Mouse (Mus musculus) heart, postnatal 10 days (tissue): ENCODE results near the gene Cdyl. TPM values are rescaled to one million over a fixed set of nuclear protein-coding genes. Genes with fewer than 3 reads are reported as not detected.

Experiments
- DNase-seq, 2 experiments: peaks; one replicate each; pipeline ENCODE4 v3.0.0; 2021
- intact Hi-C: fragments of 180-260 bp; cut with DNase I; formaldehyde crosslinking; loops from one replicate; pipeline ENCODE4 v1.15.1; 2025
- total RNA-seq, 2 experiments: library from RNA; stranded (reverse); gene quantifications; 2 replicates each; pipeline ENCODE4 v1.2.3; 2021

Cdyl gene
- 10 to 100 TPM; 15.3 to 15.7 TPM for total RNA-seq

DNA sequence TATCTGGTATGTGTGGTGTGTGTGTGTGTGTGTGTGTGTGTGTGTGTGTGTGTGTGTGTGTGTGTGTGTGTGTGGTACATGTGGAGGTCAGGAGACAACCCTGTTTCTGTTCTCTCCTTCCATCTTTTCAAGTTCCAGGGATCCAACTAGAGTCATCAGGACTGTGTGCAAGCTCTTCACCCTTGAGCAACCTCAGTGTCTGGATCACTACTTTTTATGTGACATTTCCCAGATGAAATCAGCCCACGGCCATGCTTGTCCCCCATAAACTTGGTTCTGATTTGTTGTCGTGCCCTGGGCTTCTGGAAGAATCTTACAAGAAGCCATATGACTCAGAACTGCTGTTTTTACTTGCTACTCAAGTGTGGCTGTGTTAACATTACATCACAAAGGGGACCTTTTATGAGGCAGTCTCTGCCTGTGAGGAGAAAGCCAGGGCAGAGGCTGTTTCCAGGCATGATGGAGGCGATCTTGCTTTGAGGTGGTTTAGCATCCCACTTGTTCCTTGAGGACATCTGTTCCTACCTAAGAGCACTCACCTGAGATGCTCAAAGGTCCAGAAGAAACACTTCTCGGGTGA lies at the start of gene Cdyl:
TSS of gene Cdyl (plus strand) at position 428 of the 580 bp plus-strand sequence.
- intact Hi-C loops: no loop called here
- DNase-seq: no peak

DNA sequence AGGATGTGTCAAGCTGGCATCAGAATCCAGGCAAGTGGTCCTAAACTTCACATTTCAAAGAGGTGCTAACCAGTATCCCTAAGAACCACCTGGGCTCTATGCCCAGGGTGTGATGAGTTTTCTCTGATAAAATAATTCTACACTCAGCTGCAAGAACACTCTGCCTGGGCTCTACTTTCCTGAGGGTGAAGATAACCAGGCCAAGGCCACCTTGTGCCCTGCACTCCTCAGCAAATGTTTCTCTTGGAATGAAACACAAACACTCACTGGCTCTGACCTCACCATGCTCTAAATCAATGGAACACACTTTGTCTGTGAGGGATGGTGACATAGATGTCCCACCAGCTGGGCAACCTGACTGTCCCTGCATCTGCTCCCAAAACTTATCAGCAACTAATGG lies 48.9 kb upstream of the Cdyl start:
- intact Hi-C loops: no loop called here
- DNase-seq: no peak

DNA sequence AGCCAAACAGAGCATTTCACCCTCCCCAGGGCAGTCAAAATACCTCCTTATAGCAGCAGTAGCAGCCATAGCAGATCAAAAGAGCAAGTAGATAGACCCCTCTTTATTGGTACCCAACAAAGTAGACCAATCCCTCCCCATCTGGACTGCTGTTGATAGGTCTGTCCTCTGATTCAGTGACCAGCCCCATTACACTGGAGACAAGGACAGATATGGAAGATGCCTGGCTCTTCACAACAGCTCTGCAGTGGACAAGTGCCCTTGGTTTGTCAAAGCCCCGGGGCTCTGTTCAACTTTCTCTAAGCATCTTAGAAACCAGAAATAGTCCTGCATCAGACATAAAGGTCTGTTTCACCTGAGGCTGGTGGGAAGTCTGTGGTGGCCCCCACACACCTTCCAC lies 47.1 kb upstream of the Cdyl start:
- intact Hi-C loops: no loop called here
- no peak for DNase-seq

DNA sequence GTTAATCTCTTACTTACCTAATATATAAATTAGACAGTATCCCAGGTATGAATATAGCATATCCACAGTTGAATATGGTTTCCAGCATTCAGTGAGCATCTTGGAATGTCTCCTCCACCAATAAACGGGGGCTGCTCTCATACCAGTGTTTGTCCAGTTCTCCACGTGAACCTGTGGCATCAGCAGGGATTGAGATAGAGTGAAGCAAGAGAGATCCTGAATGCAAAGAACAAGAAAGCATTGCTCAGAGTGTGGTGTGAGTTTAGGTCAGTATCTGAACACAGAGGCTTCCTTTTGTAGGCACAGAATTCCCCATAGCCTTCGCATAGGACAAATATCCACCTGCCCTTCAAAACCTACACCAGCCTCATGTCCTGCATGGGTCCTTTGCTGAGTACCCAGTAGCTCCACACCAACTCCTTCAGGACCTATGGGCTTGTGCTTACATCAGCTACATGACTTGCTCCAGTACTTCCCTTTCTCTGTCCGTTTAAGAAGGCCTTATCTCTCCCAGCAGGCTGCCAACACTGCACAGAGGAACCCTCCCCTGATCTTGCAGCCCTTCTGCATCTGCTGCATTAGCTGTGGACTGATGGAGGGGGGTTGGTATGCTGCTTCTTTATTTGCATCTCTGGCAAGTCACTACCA lies 44.7 kb upstream of the Cdyl start:
- intact Hi-C loops: no loop called here
- peak; percentile 19 to 27 for DNase-seq

DNA sequence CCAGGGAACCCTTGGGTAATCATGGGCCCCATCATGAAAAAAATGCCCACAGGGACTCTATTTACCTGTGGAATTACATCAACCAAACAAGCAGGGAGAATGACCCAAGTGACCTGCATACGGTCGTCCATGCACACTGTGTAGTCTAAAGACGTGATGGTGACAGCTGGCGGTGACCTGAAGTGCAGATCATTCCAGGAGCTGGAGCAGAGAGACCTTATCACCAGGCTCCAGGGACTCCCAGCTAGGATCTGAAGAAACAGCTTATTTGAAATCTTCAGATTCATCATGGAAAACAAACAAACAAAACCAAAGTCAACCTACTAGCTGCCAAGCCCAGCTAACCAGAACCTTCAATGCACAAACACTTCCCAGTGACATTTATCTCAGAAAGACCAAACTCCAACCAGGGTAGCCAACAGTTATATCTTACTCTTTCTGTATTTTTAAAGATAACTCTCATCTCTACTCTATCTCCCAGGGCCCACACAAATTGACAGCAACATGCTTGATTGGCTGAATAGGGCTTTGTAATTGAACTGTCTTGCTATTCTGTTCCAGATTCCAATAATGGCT lies 43.0 kb upstream of the Cdyl start:
- no peak for DNase-seq
- intact Hi-C loops: no loop called here

DNA sequence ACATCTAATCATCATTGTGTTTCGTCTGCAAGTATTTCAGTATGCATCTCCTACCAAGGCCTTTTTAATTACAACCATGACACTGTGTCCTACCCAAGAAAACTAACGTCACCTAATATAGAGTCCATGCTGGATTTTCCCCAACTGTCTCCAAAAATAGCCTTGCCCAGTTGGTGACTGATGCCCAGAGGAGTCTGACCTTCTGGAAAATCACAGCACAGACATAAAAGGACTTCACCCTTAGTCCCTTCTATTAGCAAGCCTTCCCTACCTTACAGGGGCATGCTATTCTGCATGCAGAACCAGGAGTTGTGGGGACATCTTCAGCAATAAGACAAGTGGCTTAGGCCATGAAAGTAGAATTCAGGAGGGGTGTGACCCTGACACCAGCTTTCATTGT lies 40.3 kb upstream of the Cdyl start:
- intact Hi-C loops: no loop called here
- DNase-seq: peak; percentile 43 to 59

DNA sequence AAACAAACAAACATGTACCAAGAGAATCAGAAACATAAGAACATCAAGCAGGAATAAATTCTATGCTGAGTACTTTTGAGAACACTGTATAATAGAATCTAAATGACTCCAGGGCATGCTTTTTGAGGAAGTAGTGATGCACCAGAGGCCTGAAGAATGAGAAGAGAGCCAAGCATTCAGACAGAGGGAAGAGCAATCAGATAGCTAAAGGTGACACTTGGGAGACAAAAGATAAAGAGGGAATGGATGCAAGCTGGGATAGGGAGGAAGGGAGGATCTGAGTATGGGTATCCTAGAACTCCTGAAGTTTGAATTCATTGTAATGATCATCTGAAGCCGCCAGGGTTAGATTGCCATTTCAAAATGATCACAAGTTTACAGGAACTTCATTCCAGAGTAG lies 38.9 kb upstream of the Cdyl start:
- DNase-seq: no peak
- intact Hi-C loops: no loop called here

DNA sequence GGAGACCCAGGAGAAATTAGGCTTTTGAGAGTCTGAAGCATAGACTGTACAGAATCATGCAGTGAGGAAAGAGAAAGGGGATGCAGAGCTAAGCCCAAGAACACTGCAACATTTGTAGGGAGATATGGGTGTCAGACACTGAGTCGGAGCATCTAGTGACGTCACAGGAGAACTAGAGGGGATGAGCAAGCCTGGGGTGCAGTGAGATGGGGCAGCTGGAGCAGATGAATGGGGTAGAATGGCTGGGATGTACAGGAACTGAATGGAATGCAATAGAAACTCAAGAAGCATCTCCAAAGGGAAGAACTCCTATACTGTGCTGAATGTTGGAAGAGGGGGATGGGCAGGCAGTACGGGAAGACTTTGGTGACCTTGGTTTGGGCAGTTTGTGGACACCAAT lies 34.8 kb upstream of the Cdyl start:
- no peak for DNase-seq
- intact Hi-C loops: no loop called here

DNA sequence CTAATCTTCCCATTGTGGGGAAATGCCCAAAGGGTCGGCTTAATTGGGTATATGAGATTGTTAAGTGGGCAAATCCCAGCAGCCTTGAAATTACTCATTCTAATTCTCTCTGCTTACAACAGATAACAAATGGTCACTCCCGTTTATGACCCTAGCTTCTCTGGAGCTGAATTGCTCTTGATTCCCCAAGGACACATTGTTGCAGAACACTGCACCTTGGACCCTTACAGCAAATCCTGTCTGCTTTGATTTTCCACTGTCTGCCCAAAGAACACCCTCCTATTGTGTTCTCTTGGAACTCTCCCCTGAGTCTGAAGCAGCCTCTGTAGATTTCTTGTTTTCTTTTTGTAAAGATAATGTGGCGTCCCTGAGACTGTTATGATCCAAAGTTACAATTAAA lies 34.1 kb upstream of the Cdyl start:
- DNase-seq: no peak
- intact Hi-C loops: no loop called here

DNA sequence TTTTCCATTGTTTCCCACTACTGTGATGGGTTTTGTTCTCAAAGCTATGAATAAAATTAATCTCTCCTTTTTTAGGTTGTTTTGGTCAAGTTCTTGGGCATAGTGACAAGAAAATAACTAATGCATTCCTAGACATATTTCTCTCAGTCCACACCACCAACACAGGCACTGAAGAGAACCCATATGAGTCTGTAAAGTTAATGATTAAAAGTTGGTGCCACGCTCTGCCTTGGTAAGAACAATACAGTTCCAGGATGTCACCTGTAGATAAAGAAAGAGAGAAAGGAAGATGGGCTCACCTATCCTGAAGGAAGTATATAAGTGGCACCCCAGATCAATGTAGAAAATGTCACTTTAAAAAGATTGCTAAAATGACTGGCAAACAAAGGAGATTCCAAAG lies 32.3 kb upstream of the Cdyl start:
- no peak for DNase-seq
- intact Hi-C loops: no loop called here

DNA sequence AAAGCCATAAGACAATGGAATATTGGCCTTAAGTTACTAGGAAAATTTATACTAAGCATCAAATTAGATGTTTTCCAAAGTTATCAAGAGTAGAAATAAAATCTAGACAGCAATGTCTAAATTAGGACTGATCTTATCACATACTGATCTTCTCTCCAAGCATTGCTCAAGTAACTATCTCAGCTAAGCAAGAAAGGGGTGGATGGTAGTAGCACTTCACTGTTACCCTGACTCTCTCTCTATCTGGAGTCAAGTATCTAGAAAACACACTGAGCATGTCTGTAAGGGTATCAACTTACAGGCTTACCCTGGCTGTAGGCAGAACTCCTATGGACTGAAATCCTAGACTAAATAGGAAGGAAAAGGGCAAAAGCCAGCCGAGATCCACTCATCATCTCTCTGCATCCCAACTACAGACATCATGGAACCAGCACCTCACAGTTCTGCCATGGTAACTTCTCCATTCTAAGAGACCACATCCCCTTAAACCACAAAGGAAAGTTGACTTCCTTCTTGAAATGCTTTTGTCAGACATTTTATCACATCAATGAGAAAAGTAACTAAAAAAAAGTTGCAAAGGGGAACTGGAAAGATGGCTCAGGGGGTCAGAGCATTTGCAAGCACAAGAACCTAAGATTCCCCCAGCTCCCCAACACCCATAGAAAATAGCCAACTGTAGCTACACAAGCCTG lies 12.4 kb upstream of the Cdyl start:
- no peak for DNase-seq
- intact Hi-C loops: no loop called here

DNA sequence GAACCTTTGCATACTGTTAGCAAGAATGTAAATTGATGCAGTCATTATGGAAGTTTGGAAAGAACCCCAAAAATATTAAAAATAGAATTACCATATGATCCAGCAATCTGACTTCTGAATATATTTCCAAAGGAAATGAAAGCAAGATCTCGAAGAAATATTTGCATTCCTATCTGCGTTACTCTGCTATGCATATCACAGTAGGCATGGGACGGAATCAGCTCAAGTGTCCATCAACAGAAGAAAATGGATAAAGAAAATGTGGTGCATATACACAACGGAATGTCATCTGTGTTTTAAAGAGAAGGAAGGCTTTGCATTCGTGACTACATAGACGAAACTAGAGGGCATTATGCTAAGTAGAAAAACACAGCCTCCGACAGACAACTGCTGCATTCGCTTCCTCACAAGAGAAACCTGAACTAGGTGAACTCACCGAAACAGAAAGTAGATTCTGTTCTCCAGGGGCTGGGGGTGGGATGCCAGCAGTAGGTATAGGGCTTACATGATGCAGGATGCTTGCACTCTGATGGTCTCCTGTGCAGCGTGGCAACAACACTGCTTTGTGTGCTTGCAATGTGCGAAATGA lies 9.3 kb upstream of the Cdyl start:
- intact Hi-C loops: no loop called here
- no peak for DNase-seq

DNA sequence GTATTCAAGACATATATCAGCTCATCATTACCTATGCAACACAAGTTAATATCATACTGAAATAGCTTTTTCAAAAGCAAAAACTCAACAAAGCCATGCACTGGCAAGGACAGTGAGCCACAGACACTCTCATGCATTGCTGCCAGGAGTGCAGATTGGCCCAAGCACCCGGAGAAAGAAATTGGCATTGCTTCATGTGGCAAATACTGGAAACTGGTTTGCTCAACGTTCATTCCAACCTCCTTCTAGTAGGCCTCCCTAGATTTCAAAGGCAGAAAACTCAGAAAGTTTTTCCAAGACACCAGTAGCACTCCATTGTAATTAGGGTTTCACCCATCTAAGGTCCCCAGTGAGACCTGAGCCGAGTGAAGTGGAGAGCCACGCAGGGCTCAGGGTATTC lies 6.8 kb upstream of the Cdyl start:
- intact Hi-C loops: no loop called here
- DNase-seq: peak; percentile 5 to 23

DNA sequence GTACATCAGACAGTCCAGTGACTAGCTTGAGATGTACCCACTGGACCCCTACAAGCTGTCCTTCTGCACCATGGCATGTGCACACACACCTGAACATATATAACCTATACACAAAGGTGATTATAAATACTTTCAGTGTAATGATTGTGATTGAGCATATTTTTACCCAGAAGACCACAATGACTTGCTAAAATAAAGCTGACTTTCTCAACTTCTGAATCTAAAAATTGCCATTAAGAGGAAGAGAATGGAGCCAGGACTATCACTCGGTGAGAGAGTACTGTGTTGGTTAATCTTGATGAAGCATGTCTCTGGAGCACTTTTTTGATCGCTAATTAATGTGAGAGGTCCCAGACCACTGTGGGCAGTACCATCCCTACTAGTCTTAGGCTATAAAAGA lies 2.8 kb upstream of the Cdyl start:
- intact Hi-C loops: no loop called here
- no peak for DNase-seq

DNA sequence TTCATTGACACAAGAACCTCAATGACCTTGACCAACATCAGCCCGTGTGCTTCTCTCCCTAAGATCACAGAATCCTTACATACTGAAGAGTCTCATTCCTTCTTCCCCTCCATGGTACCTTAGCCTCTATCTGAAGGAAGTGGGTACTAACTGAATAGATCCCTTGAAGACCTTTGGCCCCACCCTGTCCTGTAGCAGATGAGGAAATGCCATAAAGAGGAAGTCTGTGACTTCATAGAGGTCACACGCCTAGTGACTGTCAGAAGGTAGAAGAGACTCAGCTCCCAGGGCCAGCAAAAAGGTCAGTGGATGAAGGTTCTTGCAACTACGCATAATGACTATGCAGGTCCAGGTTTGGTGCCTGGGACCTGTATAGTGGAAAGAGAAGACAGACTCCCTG lies 5.8 kb downstream of the Cdyl start:
- DNase-seq: no peak
- intact Hi-C loops: no loop called here

DNA sequence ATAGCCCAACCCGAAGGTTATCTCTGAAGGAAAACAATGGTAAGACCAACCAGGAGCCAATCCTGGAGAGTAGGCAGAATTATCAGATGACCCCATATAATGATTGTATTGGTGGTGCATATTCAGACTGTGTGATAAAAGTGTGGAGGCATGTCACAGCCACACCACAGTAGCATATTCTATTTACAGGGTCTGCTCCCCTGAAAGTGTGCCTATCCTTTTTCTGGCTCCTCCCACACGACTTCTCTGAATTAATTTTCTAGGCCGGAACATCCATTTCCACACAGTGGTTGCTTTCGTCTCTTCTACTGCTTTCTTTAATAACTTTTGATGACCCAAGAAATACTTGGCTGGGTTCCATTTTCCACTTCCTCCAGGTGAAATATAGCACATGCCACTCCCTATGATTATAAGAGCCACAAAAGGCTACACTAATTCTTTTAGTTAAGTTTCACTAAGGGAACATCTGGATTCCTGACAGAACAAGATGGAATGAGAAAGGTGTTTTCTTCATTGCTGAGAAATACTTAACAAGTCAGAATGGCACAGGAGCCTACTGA lies 10.4 kb downstream of the Cdyl start:
- no peak for DNase-seq
- intact Hi-C loops: no loop called here

DNA sequence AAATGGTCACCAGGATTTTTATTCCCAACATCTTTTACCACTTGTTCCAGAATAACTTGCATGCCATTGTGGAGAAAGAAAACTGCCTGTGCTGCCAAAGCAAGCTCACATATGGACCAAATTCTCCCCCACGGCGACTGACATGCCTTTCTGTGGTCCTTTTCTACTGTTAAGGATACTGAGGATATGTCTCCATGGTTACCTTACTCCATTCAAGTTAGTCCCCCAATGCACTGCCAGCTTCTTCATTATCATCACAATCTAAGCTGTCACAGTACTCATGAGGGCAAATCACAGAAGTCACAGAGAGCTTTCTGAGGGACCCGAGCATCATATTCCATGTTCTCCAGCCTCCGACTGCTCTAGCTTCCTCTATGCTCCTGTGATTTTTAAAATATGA lies 11.2 kb downstream of the Cdyl start:
- DNase-seq: no peak
- intact Hi-C loops: no loop called here

DNA sequence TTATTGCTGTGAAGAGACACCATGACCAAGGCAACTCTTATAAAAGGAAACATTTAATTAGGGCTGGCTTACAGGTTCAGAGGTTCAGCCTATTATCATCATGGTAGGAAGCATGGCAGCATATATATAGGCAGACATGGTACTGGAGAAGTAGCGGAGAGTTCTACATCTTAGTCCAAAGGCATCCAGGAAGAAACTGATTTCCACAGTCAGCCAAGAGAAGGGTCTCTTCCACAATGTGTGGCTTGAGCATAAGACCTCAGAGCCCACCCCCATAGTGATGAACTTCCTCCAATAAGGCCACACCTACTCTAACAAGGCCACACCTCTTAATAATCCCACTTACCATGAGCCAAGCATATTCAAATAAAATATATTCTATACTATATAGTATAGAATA lies 17.3 kb downstream of the Cdyl start:
- intact Hi-C loops: no loop called here
- no peak for DNase-seq

DNA sequence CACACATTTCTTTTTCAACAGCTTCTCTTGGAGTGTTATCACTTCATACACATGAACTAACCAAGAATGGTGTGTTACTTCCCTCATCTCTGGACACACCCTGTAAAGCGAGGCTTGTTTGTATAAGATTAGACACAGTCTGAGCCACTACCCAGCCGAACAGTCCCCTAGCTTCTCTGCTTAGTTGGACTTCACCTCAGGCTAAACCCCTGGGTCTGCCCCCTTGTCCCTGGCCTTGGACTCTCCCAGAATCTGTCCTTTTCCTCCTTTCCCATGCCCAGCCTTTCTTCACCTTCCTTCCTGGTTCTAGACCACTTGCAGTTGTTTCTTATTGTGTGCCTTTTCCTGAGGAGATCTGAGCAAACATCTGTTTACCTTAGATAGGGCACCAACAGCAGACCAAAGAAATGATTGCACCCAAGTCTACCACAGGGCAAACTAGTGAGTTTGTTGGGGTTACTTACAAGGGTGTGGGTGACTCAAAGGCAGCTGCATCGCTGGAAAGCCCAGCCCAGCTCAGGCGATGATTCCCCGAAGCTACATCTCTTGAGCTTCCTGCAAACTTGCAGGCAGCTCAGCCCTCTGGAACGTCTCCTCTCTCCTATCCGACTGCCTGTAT lies 17.9 kb downstream of the Cdyl start:
- intact Hi-C loops: no loop called here
- no peak for DNase-seq

DNA sequence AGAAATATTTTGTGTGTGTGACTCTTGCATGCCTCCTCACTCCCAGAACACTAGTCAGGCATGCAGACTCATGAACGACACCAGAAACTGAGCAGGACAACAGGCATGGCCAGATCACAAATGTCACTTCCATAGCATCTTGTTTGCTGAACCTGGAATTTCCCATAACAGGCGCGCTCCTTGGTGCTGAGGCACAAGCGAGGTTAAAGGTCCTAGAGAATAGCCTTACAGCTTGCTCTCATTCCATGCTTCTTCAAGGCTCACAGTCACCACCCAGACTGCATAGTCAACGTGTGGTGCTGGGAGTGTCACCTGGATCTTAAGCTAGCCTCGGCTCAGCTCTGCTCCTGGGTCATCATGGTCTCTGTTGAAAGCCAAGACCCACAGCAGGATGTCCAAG lies 19.1 kb downstream of the Cdyl start:
- no peak for DNase-seq
- intact Hi-C loops: no loop called here

DNA sequence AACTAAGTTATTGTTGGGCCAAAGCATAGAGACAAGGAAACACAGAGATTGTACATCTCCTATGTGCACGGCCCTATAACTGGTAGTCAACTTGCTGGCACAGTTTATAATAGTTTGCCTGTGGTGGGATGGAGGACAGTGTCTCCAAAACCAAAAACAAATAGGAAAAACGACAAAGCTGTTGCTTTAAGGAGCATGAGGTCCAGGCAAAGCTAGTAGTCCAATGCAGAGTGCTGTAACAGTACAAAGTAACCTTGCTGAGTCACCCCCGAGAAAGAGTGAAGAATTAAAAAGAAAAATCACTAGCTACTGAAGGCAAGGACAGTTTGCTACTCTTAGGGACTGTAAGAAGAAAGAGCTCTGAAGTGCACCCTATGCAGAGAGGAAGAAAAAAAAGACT lies 21.7 kb downstream of the Cdyl start:
- intact Hi-C loops: no loop called here
- no peak for DNase-seq
